Mouse (Mus musculus): ENCODE measurements at regions not wholly inside any gene's neighbourhood (a gene's known extent, or its start where the extent isn't known, plus 50 kb on each side); places are given as distances from the start of the nearest gene placed in this dataset.
"Not testable (repeated sequence)": the region's sequence is repeated elsewhere in the genome, so short reads cannot be mapped to it uniquely, and the experiment has no call there.

- DNase-seq, result peak; percentile 34
These were observed 64.1 kb downstream of the 9530068E07Rik start for GRCm38 (mm10) chr11:52460190-52460780.

- DNase-seq, result not testable (repeated sequence)
These were observed 74.9 kb downstream of the 9530068E07Rik start for GRCm38 (mm10) chr11:52471128-52471527.

- DNase-seq, result not testable (repeated sequence)
These were observed 83.9 kb downstream of the 9530068E07Rik start for GRCm38 (mm10) chr11:52480111-52480510.

GRCm38 (mm10) chr11:52480694-52481093 lies 84.5 kb downstream of the 9530068E07Rik start:
- not testable (repeated sequence) for DNase-seq

GRCm38 (mm10) chr11:52483534-52483933 lies 87.3 kb downstream of the 9530068E07Rik start:
- not testable (repeated sequence) for DNase-seq

GRCm38 (mm10) chr11:52488538-52488937 lies 92.3 kb downstream of the 9530068E07Rik start:
- not testable (repeated sequence) for DNase-seq

GRCm38 (mm10) chr11:52493336-52493735 lies 97.1 kb downstream of the 9530068E07Rik start:
- DNase-seq, result peak; percentile 38

- DNase-seq, result no peak
These were observed 100.7 kb downstream of the 9530068E07Rik start for GRCm38 (mm10) chr11:52496908-52497307.

- peak; percentile 39 for DNase-seq
These were observed 106.6 kb downstream of the 9530068E07Rik start for GRCm38 (mm10) chr11:52502759-52503365.

- DNase-seq, result no peak
These were observed 115.6 kb downstream of the 9530068E07Rik start for GRCm38 (mm10) chr11:52511831-52512297.

- no peak for DNase-seq
These were observed 121.1 kb downstream of the 9530068E07Rik start for GRCm38 (mm10) chr11:52517330-52517729.

- DNase-seq, result no peak
These were observed 123.6 kb downstream of the 9530068E07Rik start for GRCm38 (mm10) chr11:52519877-52520276.

GRCm38 (mm10) chr11:52521879-52522278 lies 125.7 kb downstream of the 9530068E07Rik start:
- peak; percentile 47 for DNase-seq

GRCm38 (mm10) chr11:52522384-52522783 lies 126.2 kb downstream of the 9530068E07Rik start:
- DNase-seq, result no peak

GRCm38 (mm10) chr11:52523191-52523590 lies 127.0 kb downstream of the 9530068E07Rik start:
- no peak for DNase-seq

- no peak for DNase-seq
These were observed 127.4 kb downstream of the 9530068E07Rik start for GRCm38 (mm10) chr11:52523671-52524070.

- no peak for DNase-seq
These were observed 129.2 kb downstream of the 9530068E07Rik start for GRCm38 (mm10) chr11:52525446-52525845.

GRCm38 (mm10) chr11:52526306-52526705 lies 130.1 kb downstream of the 9530068E07Rik start:
- DNase-seq, result no peak

GRCm38 (mm10) chr11:52533379-52533778 lies 137.2 kb downstream of the 9530068E07Rik start:
- no peak for DNase-seq

- DNase-seq, result no peak
These were observed 138.4 kb downstream of the 9530068E07Rik start for GRCm38 (mm10) chr11:52534586-52534985.

- DNase-seq, result no peak
These were observed 140.0 kb downstream of the 9530068E07Rik start for GRCm38 (mm10) chr11:52536211-52536610.

GRCm38 (mm10) chr11:52536841-52537240 lies 140.6 kb downstream of the 9530068E07Rik start:
- DNase-seq, result no peak

- no peak for DNase-seq
These were observed 141.7 kb downstream of the 9530068E07Rik start for GRCm38 (mm10) chr11:52537819-52538435.

GRCm38 (mm10) chr11:52541210-52541609 lies 145.0 kb downstream of the 9530068E07Rik start:
- no peak for DNase-seq

Data from kidney, postnatal 14 days (tissue).